Mouse (Mus musculus) A20 (cell line): Measurements from ENCODE around the gene Gm21992.

ENCODE experiments used
- DNase-seq: peaks from one replicate; pipeline ENCODE4 v3.0.0-alpha.2; 2011; ENCODE audit warnings: low read depth, low spot score

Gene Gm21992

GRCm38 (mm10) chr19:4712156-4712780, 99.1 kb downstream of the Gm21992 start:
- no peak for DNase-seq

GRCm38 (mm10) chr19:4711601-4712155, 99.7 kb downstream of the Gm21992 start:
- no peak for DNase-seq

DNA sequence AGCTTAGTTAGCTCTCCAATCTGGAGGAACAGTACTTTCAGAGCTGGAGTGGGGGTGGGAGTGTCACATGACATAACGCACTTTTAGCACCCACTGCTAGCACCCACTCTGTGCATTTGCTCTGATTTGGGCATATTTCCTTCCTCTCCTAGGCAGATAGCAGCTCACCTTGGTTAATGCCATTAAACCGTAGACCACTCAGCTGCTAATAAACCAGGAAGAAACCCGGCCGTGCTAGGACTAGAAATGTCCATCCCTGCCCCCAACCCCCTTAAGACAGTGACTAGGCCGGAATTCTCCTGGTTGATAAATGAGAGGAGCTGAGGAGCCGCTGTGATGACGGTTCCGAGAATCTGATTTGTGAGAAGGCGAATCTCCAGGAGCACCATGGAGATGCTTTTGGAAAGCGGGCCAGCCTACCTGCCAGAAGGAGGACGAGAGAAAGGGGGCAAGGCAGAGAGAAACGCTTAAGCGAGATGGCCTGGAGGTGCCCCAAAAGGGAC, 100.3 kb downstream of the Gm21992 start, which contains the start of gene Sptbn2:
Gene Sptbn2, plus strand, starts transcription at position 70 of the 503 bp plus-strand sequence.
- no peak for DNase-seq

DNA sequence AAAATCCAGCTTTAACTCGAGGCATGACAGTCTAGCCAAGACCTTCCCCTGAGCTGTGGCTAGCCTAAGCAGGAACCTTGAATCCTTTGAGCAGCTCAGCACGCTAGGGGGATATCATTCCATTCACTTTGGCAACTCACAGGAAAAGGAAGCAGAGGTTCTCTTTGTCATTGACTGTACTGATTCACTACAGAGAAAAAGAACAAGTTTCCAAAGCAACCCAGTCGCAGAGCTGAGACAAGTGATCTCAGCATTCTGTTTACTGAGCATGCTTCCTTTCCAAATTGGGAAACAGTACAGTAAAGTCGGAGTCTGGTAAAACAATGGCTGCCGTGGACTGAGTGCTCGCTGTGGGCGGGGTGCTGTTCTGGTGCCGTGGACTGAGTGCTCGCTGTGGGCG, 102.6 kb downstream of the Gm21992 start:
- DNase-seq = no peak

- no peak for DNase-seq
Measured at GRCm38 (mm10) chr19:4701221-4701620, 110.2 kb downstream of the Gm21992 start.

GRCm38 (mm10) chr19:4700656-4701055, 110.8 kb downstream of the Gm21992 start:
- no peak for DNase-seq

DNA sequence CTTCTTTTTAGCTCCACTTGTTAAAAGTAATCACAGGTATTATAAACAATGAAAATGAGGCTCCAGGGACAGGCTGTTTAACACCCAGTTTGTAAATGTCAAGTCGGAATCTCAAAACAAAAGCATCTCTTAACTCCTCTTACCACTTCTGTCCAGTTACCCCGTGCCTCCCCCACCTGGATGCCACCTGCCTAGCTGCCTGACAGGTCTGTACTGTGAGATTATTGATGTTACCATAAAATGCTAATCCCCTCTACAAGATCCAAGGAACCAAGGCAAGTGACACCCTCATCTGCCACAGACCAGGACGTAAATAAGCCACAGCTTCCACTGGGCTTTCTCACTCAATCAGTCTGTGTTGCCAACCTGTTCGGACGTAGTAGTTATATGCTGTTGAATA, 111.6 kb downstream of the Gm21992 start:
- DNase-seq = no peak

DNA sequence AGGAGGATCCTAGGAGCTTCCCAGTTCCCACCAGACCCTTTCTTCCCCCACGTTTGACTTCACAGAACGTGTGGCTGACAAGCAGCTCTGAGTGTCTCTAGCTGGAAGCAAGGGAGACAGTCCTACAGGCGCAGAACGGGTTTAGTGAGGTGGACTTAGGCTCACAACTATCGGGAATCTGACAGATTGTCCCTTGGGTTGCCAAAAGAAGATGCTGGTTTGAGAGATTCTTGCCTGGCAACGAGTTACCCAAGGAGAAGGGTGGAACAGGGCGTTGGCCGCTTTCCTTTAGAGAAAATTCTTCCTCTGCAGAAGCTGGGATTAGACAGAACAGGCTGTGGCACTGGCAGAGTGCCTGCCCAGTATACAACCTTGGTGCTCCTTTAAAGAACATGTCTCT, 112.6 kb downstream of the Gm21992 start:
- no peak for DNase-seq

GRCm38 (mm10) chr19:4698205-4698677, 113.2 kb downstream of the Gm21992 start, which contains the start of gene Gm960:
Gene Gm960, minus strand, starts transcription at chr19:4698668.
- peak; percentile 66 for DNase-seq

DNA sequence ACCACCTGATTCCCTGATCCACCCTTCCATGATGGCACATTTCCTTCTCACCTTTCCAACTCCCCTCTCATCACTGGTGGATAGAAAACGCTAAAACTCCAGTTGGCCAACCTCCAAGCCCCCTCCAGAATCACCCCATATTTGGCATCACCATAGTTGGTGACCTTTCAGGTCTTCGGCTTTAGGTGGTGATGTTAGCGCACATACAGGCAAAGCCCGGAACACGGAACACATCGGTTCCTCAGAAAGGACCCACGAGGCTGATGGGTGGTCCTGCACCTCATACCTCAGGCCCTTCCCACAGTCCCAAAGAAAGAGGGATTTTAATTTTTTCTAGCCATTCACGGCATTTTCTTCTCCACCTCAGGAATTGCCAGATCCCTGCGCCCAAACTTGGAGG, 113.7 kb downstream of the Gm21992 start:
- no peak for DNase-seq

DNA sequence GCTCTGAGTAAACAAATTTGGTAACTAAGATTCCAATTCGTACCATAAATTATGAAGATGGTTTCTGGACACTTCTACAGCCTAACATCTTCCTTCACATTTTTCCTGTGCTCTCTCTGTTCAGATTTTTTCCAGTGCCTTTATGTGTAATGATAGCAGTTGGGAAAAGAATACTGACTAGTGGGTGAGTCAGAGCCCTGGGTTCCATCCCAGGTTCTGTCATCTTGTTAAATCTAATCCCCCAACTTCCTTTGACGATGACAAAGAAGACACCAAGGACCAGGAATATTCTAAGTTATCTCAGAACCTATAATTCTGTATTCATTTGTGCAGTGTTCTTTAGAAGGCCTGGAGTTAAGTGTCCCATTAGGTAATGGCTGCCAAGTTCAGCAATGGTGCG, 114.3 kb downstream of the Gm21992 start:
- no peak for DNase-seq

- no peak for DNase-seq
Measured at GRCm38 (mm10) chr19:4694346-4694745, 117.1 kb downstream of the Gm21992 start.
